Mouse (Mus musculus) kidney, adult 18-20 months (tissue): ENCODE data around the gene Tmem189.
"Not testable (repeated sequence)": the region's sequence is repeated elsewhere in the genome, so short reads cannot be mapped to it uniquely, and the experiment has no call there.

Experiments used
- DNase-seq: peaks from one replicate; pipeline ENCODE4 v3.0.0; 2021

Gene Tmem189

GRCm38 (mm10) chr2:167617034-167617433, 72.6 kb downstream of the Tmem189 start:
- DNase-seq, result no peak

- DNase-seq, result not testable (repeated sequence)
Measured at GRCm38 (mm10) chr2:167613335-167613734, 76.3 kb downstream of the Tmem189 start.

- no peak for DNase-seq
Measured at GRCm38 (mm10) chr2:167612122-167612521, 77.5 kb downstream of the Tmem189 start.

- DNase-seq, result no peak
Measured at GRCm38 (mm10) chr2:167611287-167611686, 78.3 kb downstream of the Tmem189 start.

- no peak for DNase-seq
Measured at GRCm38 (mm10) chr2:167606745-167607123, 82.9 kb downstream of the Tmem189 start.

- DNase-seq, result no peak
Measured at GRCm38 (mm10) chr2:167605817-167606744, 83.5 kb downstream of the Tmem189 start.

GRCm38 (mm10) chr2:167605178-167605794, 84.3 kb downstream of the Tmem189 start:
- DNase-seq, result peak; percentile 92

GRCm38 (mm10) chr2:167602978-167603377, 86.6 kb downstream of the Tmem189 start:
- DNase-seq, result no peak

- no peak for DNase-seq
Measured at GRCm38 (mm10) chr2:167602364-167602763, 87.3 kb downstream of the Tmem189 start.

- no peak for DNase-seq
Measured at GRCm38 (mm10) chr2:167600481-167600995, 89.1 kb downstream of the Tmem189 start.

GRCm38 (mm10) chr2:167599917-167600316, 89.7 kb downstream of the Tmem189 start:
- DNase-seq, result no peak

GRCm38 (mm10) chr2:167599195-167599594, 90.4 kb downstream of the Tmem189 start:
- DNase-seq, result no peak

- no peak for DNase-seq
Measured at GRCm38 (mm10) chr2:167597492-167598186, 92.0 kb downstream of the Tmem189 start.

GRCm38 (mm10) chr2:167596726-167597491, 92.7 kb downstream of the Tmem189 start:
- DNase-seq, result no peak

- DNase-seq, result no peak
Measured at GRCm38 (mm10) chr2:167596262-167596661, 93.4 kb downstream of the Tmem189 start.

- DNase-seq, result peak; percentile 34
Measured at GRCm38 (mm10) chr2:167595761-167596171, 93.9 kb downstream of the Tmem189 start.

- peak; percentile 77 for DNase-seq
Measured at GRCm38 (mm10) chr2:167594444-167594934, 95.1 kb downstream of the Tmem189 start.

GRCm38 (mm10) chr2:167593551-167594250, 95.9 kb downstream of the Tmem189 start:
- DNase-seq, result no peak
